Mouse (Mus musculus) kidney, embryonic 14.5 days (tissue): ENCODE measurements around the gene Mpo. TPM values are rescaled to one million over a fixed set of nuclear protein-coding genes. Genes with fewer than 3 reads are reported as not detected.

Experiments
- ATAC-seq: fragments of 200-750 bp; cut with Nextera tagmentation; 2 replicates; pipeline ENCODE4 v1.8.0; 2017; ENCODE audit warnings: moderate number of reproducible peaks, mild to moderate bottlenecking, moderate TSS enrichment, moderate library complexity; ENCODE audit not compliant: low FRiP score, low TSS enrichment
- H3K27ac ChIP-seq: fragments of 300-500 bp; sonication (generic); 2 replicates; pipeline ENCODE4 v1.5.1; 2014; ENCODE audit warnings: low read depth, mild to moderate bottlenecking, low read length, moderate library complexity, mixed read lengths
- H3K27me3 ChIP-seq: fragments of 300-500 bp; sonication (generic); 2 replicates; pipeline ENCODE4 v1.6.1; 2014; ENCODE audit warnings: mild to moderate bottlenecking, low read length; ENCODE audit not compliant: control insufficient read depth, insufficient read depth
- H3K36me3 ChIP-seq: fragments of 300-500 bp; sonication (generic); 2 replicates; pipeline ENCODE4 v1.6.1; 2014; ENCODE audit warnings: low read length, mixed read lengths; ENCODE audit not compliant: control insufficient read depth, insufficient read depth
- H3K4me1 ChIP-seq: fragments of 300-500 bp; sonication (generic); 2 replicates; pipeline ENCODE4 v1.6.1; 2014; ENCODE audit warnings: low read length, mixed read lengths; ENCODE audit not compliant: control insufficient read depth, insufficient read depth
- H3K4me2 ChIP-seq: fragments of 300-500 bp; sonication (generic); replicated peaks from 2 replicates; pipeline ENCODE4 v1.6.1; 2014; ENCODE audit warnings: low read depth, mild to moderate bottlenecking, low read length
- H3K4me3 ChIP-seq: fragments of 300-500 bp; sonication (generic); 2 replicates; pipeline ENCODE4 v1.5.1; 2014; ENCODE audit warnings: mild to moderate bottlenecking, low read length
- H3K9ac ChIP-seq: fragments of 300-500 bp; sonication (generic); 2 replicates; pipeline ENCODE4 v1.6.1; 2014; ENCODE audit warnings: low read depth, mild to moderate bottlenecking, low read length, moderate library complexity
- H3K9me3 ChIP-seq: fragments of 300-500 bp; sonication (generic); 2 replicates; pipeline ENCODE4 v1.6.1; 2016; ENCODE audit warnings: low read length; ENCODE audit not compliant: control insufficient read depth
- WGBS: fragments of 180-500 bp; shearing (Covaris S2); extraction: QIAGEN DNeasy Blood & Tissue Kit; methylation state at CpG from one replicate; pipeline ENCODE4 v1.1.7; 2014; 5-methylcytosine and 5-hydroxymethylcytosine counted together
- polyA plus RNA-seq: library from polyadenylated mRNA; unstranded; fragments of >200 nt; fragmentation: Nextera tagmentation; extraction: Ambion mirVana; gene quantifications from 2 replicates; pipeline ENCODE4 v1.2.1, GENCODE M21; 2014

The Mpo gene
- polyA plus RNA-seq, 1 experiment from 2014 or later: 0.41 TPM

DNA sequence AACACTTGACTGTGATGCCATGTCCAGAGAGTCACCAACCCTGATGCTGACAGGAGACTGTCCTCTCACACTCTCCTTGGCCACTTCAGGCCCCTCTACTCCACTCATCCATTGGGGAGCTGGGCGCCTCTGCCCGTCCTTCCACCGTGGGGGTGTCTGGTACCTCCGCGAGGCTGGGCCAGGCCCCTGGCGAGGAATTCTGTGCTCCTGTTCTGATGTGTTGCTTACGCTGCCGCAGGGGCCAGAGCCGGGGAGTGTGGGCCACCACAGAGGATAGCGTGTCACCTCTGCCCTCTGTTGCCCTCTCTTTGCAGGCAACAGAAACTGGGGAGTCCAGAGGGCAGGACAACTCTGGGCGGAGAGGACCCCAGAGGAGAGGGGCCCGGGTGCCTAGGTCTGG is 14.5 kb upstream of the Mpo start:
- WGBS: 46% methylated on average over 12 of the region's 12 CpGs
- Histone ChIP-seq H3K4me2 (peak overlapping the region; percentile 76), H3K9ac (peak overlapping the region; percentile 28; the same call in 1 of the 2 replicates), H3K4me3 (peak overlapping the region; percentile 39; the same call in 1 of the 2 replicates), H3K9me3 (no peaks in the 10 kb centered on the region), H3K27ac (no peak overlapping the region), H3K36me3 (no peaks in the 10 kb centered on the region), H3K4me1 (peaks cover 13% of the 10 kb centered on the region), H3K27me3 (0 out of 2 replicates have a peak, but pooled peaks cover 3% of the 10 kb centered on the region)
- ATAC-seq: peak; percentile 13; the same call in 1 of the 2 replicates

DNA sequence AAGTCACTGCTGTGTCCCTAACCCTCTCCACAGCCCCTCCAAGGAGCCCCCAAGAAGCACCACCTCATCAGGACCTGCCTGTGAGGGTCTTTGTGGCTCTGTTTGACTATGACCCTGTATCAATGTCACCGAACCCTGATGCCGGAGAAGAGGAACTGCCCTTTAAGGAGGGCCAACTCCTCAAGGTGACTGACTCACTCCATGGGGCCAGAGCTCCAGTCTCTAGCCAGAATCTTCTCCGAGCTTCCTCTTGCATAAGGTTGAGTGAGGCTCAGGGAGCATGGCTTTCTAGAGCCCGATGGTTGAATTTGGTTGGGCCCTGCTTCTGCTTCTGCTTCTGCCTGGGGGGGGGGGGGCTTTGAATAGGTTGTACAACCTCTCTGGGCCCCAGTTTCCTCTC is 14.0 kb upstream of the Mpo start:
- no peaks in the 10 kb centered on the region for H3K9me3 ChIP-seq
- peaks cover 13% of the 10 kb centered on the region for H3K4me1 ChIP-seq
- H3K4me2 ChIP-seq: no peak overlapping the region
- H3K27ac ChIP-seq: no peak overlapping the region
- ATAC-seq: no peak
- WGBS: 78% methylated on average over 4 of the region's 4 CpGs
- H3K9ac ChIP-seq: no peak overlapping the region
- H3K36me3 ChIP-seq: no peaks in the 10 kb centered on the region
- no peak overlapping the region for H3K4me3 ChIP-seq
- 0 out of 2 replicates have a peak, but pooled peaks cover 3% of the 10 kb centered on the region for H3K27me3 ChIP-seq

DNA sequence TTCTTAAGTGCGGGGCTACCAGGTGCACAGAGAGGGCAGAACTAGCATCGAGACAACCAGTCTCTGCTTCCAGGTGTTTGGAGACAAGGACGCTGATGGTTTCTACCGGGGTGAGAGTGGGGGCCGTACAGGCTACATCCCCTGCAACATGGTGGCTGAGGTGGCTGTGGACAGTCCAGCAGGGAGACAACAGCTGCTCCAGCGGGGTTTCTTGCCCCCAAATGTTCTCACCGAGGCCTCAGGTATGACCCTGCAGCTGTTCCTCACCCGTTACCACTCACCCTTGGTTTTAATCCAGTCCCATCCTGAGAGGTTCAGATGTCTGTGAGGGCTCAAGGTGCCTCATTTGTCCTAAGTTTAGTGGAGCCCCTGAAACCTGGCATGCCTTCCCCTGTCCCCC is 13.3 kb upstream of the Mpo start:
- no peak overlapping the region for H3K4me2 ChIP-seq
- no peak overlapping the region for H3K27ac ChIP-seq
- ATAC-seq: no peak
- no peaks in the 10 kb centered on the region for H3K9me3 ChIP-seq
- peaks cover 13% of the 10 kb centered on the region for H3K4me1 ChIP-seq
- H3K27me3 ChIP-seq: 0 out of 2 replicates have a peak, but pooled peaks cover 3% of the 10 kb centered on the region
- H3K9ac ChIP-seq: no peak overlapping the region
- 82% methylated on average over 8 of the region's 8 CpGs for WGBS
- H3K4me3 ChIP-seq: no peak overlapping the region
- H3K36me3 ChIP-seq: no peaks in the 10 kb centered on the region

DNA sequence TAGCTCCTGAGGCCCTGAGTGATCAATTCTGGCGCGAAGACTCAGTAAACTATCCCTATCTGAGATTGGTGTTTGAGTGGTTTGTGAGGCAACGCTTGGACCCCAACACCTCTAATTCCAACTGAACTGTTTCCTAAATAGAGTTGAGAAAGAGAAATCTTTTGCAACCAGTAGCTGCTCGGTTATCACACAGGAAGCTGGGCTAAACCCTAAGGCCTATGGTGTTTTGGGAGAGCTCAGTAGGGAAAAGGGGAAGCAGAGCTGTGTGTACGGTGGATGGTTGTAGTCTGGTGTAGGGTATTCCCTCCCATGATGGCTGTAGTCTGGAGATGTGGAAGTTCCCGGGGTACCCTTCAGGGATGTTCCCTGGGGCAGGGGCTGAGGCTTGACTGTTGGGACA is 3.3 kb upstream of the Mpo start:
- Histone ChIP-seq H3K4me3 (no peak overlapping the region), H3K9ac (no peak overlapping the region), H3K4me1 (no peaks in the 10 kb centered on the region), H3K4me2 (no peak overlapping the region), H3K9me3 (no peaks in the 10 kb centered on the region), H3K27me3 (no peaks in the 10 kb centered on the region), H3K36me3 (no peaks in the 10 kb centered on the region), H3K27ac (no peak overlapping the region)
- 85% methylated on average over 6 of the region's 6 CpGs for WGBS
- no peak for ATAC-seq

GRCm38 (mm10) chr11:87801711-87802275 is 8.4 kb downstream of the Mpo start:
- H3K4me3 ChIP-seq: no peak overlapping the region
- WGBS: 85% methylated on average over 22 of the region's 22 CpGs
- ATAC-seq: no peak
- no peaks in the 10 kb centered on the region for H3K36me3 ChIP-seq
- H3K9ac ChIP-seq: no peak overlapping the region
- no peaks in the 10 kb centered on the region for H3K27me3 ChIP-seq
- H3K4me1 ChIP-seq: no peaks in the 10 kb centered on the region
- no peaks in the 10 kb centered on the region for H3K9me3 ChIP-seq
- H3K27ac ChIP-seq: no peak overlapping the region
- H3K4me2 ChIP-seq: no peak overlapping the region

- H3K36me3 ChIP-seq: no peaks in the 10 kb centered on the region
- no peak overlapping the region for H3K9ac ChIP-seq
- no peaks in the 10 kb centered on the region for H3K27me3 ChIP-seq
- no peak overlapping the region for H3K27ac ChIP-seq
- no peak for ATAC-seq
- no peak overlapping the region for H3K4me3 ChIP-seq
- WGBS: 54% methylated on average over 14 of the region's 14 CpGs
- H3K4me2 ChIP-seq: no peak overlapping the region
- no peaks in the 10 kb centered on the region for H3K4me1 ChIP-seq
- no peaks in the 10 kb centered on the region for H3K9me3 ChIP-seq
Measured at GRCm38 (mm10) chr11:87802621-87803020, 9.2 kb downstream of the Mpo start.

GRCm38 (mm10) chr11:87805448-87805847 is 12.1 kb downstream of the Mpo start:
- H3K4me1 ChIP-seq: no peaks in the 10 kb centered on the region
- 77% methylated on average over 1 of the region's 1 CpGs for WGBS
- no peaks in the 10 kb centered on the region for H3K9me3 ChIP-seq
- no peak overlapping the region for H3K9ac ChIP-seq
- no peaks in the 10 kb centered on the region for H3K27me3 ChIP-seq
- no peak overlapping the region for H3K4me3 ChIP-seq
- H3K36me3 ChIP-seq: no peaks in the 10 kb centered on the region
- ATAC-seq: no peak
- H3K4me2 ChIP-seq: no peak overlapping the region
- H3K27ac ChIP-seq: no peak overlapping the region

DNA sequence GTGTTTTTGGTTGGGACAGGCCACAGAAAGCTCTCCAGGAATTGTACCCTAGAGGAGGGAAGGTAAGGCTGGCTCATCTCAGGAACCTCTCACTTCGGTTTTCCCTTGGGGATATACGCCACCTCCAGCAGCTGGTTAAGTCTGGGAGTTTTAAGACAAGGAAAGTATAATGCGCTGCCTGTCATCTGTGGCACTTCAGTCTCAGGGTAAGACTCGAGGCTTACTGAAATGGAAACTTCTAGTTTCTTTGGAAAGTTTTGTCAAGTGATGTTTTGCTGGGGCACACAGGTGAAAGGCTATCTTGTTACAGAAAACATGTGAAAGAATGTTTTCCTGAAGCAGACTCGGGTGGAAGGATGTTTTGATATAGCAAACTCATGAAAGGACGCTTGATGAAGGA is 14.1 kb downstream of the Mpo start:
- H3K9me3 ChIP-seq: no peaks in the 10 kb centered on the region
- H3K4me2 ChIP-seq: no peak overlapping the region
- no peaks in the 10 kb centered on the region for H3K27me3 ChIP-seq
- H3K36me3 ChIP-seq: no peaks in the 10 kb centered on the region
- WGBS: 76% methylated on average over 6 of the region's 6 CpGs
- no peak overlapping the region for H3K4me3 ChIP-seq
- no peak for ATAC-seq
- no peaks in the 10 kb centered on the region for H3K4me1 ChIP-seq
- H3K27ac ChIP-seq: no peak overlapping the region
- H3K9ac ChIP-seq: no peak overlapping the region

DNA sequence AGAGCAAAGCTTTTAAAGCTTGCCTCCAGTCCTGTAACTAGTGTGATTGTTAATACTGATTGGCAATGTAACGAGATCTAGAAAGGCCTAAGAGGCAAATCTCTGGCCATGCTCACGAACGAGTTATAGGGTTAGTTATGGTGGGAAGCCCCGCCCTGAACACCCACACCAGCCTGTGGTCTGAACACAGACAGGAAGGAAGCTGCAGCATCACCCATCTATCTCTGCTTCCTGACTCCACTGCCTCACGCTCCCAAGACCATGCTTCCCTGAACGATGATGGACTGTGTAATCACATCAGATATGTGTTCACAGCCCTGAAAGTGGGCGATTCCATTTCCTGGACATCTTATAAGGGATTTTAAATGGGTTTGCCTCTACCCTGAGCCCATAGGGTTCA is 14.9 kb downstream of the Mpo start:
- H3K9ac ChIP-seq: no peak overlapping the region
- 82% methylated on average over 7 of the region's 7 CpGs for WGBS
- no peaks in the 10 kb centered on the region for H3K27me3 ChIP-seq

More for the DNA sequence above, 14.9 kb downstream of the Mpo start:
- Histone ChIP-seq H3K9me3 (no peaks in the 10 kb centered on the region), H3K27ac (no peak overlapping the region), H3K36me3 (no peaks in the 10 kb centered on the region), H3K4me1 (no peaks in the 10 kb centered on the region), H3K4me2 (no peak overlapping the region), H3K4me3 (no peak overlapping the region)
- no peak for ATAC-seq
